Comparison of ENCODE assay signal across 10 mouse cellular contexts in genomic region chr9:109022866-109023685, GRCm38 (mm10). TPM values are rescaled to one million over a fixed set of nuclear protein-coding genes. Genes with fewer than 3 reads are reported as not detected.
DNase-seq lines count a peak whose midpoint lies in the region; ATAC-seq lines count a peak whose summit lies in the region.
"Had no signal": no experiment of that assay in that cellular context is flagged by ENCODE, and none has a peak within 500 bp of the region (broad histone marks: within the 10 kb centered on the region; RNA-seq: fewer than 3 reads in every experiment).

No protein-coding gene starts in this region.

- H3K36me3 ChIP-seq in liver, embryonic 15.5 days (replicated peaks) = no peaks in the 10 kb centered on the region
- 0 out of 2 replicates have a peak, but pooled peaks cover 2% of the 10 kb centered on the region for H3K36me3 ChIP-seq in forebrain, embryonic 16.5 days (ENCODE audit: control insufficient read depth, insufficient read depth)

- no peak overlapping the region for H3K9ac ChIP-seq in liver, embryonic 15.5 days
- H3K9ac ChIP-seq in forebrain, embryonic 16.5 days (replicated peaks; ENCODE audit: low read depth, low read length) = no peak overlapping the region
- H3K9ac ChIP-seq: hindbrain, embryonic 13.5 days; liver, embryonic 14.5 days had no signal

- WGBS in liver, embryonic 15.5 days (ENCODE audit: insufficient replicate concordance) = 57% methylated on average over 17 of the region's 17 CpGs
- WGBS in forebrain, embryonic 16.5 days = 85% methylated on average over 17 of the region's 17 CpGs

- 0 out of 2 replicates have a peak overlapping the region, but pooled peaks have one; percentile 3 for H3K27ac ChIP-seq in liver, embryonic 15.5 days (replicated peaks)
- H3K27ac ChIP-seq in forebrain, embryonic 16.5 days (ENCODE audit: low read length) = no peak overlapping the region
- H3K27ac ChIP-seq: hindbrain, embryonic 13.5 days; liver, embryonic 14.5 days had no signal

- H3K9me3 ChIP-seq in liver, embryonic 15.5 days (replicated peaks) = no peaks in the 10 kb centered on the region
- H3K9me3 ChIP-seq in forebrain, embryonic 16.5 days (ENCODE audit: control insufficient read depth, low read length) = no peaks in the 10 kb centered on the region
- H3K9me3 ChIP-seq: hindbrain, embryonic 13.5 days had no signal

- peak; percentile 57 for DNase-seq in adrenal gland, postnatal 10 days
- DNase-seq in adrenal gland, postnatal 25 days = no peak
- DNase-seq in liver = no peak
- peak; percentile 93 for DNase-seq in adipocyte (ENCODE audit: low spot score)
- DNase-seq in embryo, embryonic 10.5 days (ENCODE audit: low spot score) = no peak

- no peak overlapping the region for H3K4me2 ChIP-seq in liver, embryonic 15.5 days
- no peak overlapping the region for H3K4me2 ChIP-seq in forebrain, embryonic 16.5 days (ENCODE audit: low read length)
- H3K4me2 ChIP-seq: hindbrain, embryonic 13.5 days had no signal

- no peaks in the 10 kb centered on the region for H3K27me3 ChIP-seq in liver, embryonic 15.5 days
- H3K27me3 ChIP-seq in forebrain, embryonic 16.5 days (replicated peaks; ENCODE audit: control insufficient read depth, insufficient read depth, low read length) = no peaks in the 10 kb centered on the region
- H3K27me3 ChIP-seq: hindbrain, embryonic 13.5 days had no signal

- H3K4me1 ChIP-seq in liver, embryonic 15.5 days (replicated peaks) = peaks cover under 1% of the 10 kb centered on the region; the same call in 1 of the 2 replicates
- no peaks in the 10 kb centered on the region for H3K4me1 ChIP-seq in forebrain, embryonic 16.5 days (replicated peaks; ENCODE audit: control insufficient read depth, insufficient read depth, low read length)
- H3K4me1 ChIP-seq: hindbrain, embryonic 13.5 days had no signal

- no peak for ATAC-seq in liver, embryonic 15.5 days (ENCODE audit: insufficient read depth)
- peak; percentile 84 for ATAC-seq in megakaryocyte, adult 5-6 weeks (ENCODE audit: poor library complexity, severe bottlenecking)
- no peak for ATAC-seq in forebrain, embryonic 16.5 days

- H3K4me3 ChIP-seq in liver, embryonic 15.5 days (replicated peaks) = no peak overlapping the region
- H3K4me3 ChIP-seq in forebrain, embryonic 16.5 days (replicated peaks; ENCODE audit: low read length) = no peak overlapping the region
- H3K4me3 ChIP-seq: hindbrain, embryonic 13.5 days had no signal

RNA-seq across cellular contexts. Expression of gene Shisa5, which starts 15.3 kb away (rescaled TPM):
- total RNA-seq in adrenal gland, postnatal 10 days (2021) = 100 to 1,000 TPM; 107 to 113 TPM
- total RNA-seq in adrenal gland, postnatal 25 days (2021) = 119 TPM in 2 replicates
- polyA plus RNA-seq in liver, embryonic 15.5 days (2015; fragmentation: Nextera tagmentation; extraction: Ambion mirVana) = 23.1 and 23.6 TPM in 2 replicates
- 119 and 176 TPM in 2 replicates for total RNA-seq in megakaryocyte, adult 5-6 weeks (2015)
- 453 and 632 TPM in 2 replicates for total RNA-seq in megakaryocyte, adult 5-6 weeks (2017)
- 52.4 and 52.7 TPM in 2 replicates for polyA plus RNA-seq in forebrain, embryonic 16.5 days (2015; fragmentation: Nextera tagmentation; extraction: Ambion mirVana)

RNA-seq across cellular contexts. Expression of gene Pfkfb4, which starts 31.5 kb away (rescaled TPM):
- 1 to 10 TPM; 3.2 to 8.1 TPM for total RNA-seq in adrenal gland, postnatal 10 days (2021)
- 4.5 and 6.5 TPM in 2 replicates for total RNA-seq in adrenal gland, postnatal 25 days (2021)
- 3.9 and 4.5 TPM in 2 replicates for polyA plus RNA-seq in liver, embryonic 15.5 days (2015; fragmentation: Nextera tagmentation; extraction: Ambion mirVana)
- 19.3 and 22.4 TPM in 2 replicates for total RNA-seq in megakaryocyte, adult 5-6 weeks (2015)
- total RNA-seq in megakaryocyte, adult 5-6 weeks (2017) = 53.1 and 64.9 TPM in 2 replicates
- polyA plus RNA-seq in forebrain, embryonic 16.5 days (2015; fragmentation: Nextera tagmentation; extraction: Ambion mirVana) = 27.0 and 34.0 TPM in 2 replicates

RNA-seq across cellular contexts. Expression of gene Trex1, which starts 36.5 kb away (rescaled TPM):
- total RNA-seq in adrenal gland, postnatal 10 days (2021) = 10 to 100 TPM; 14.0 to 15.9 TPM
- total RNA-seq in adrenal gland, postnatal 25 days (2021) = 18.8 and 23.3 TPM in 2 replicates
- 8.6 and 9.8 TPM in 2 replicates for polyA plus RNA-seq in liver, embryonic 15.5 days (2015; fragmentation: Nextera tagmentation; extraction: Ambion mirVana)
- total RNA-seq in megakaryocyte, adult 5-6 weeks (2015) = 119 and 124 TPM in 2 replicates
- total RNA-seq in megakaryocyte, adult 5-6 weeks (2017) = 68.7 and 87.5 TPM in 2 replicates
- polyA plus RNA-seq in forebrain, embryonic 16.5 days (2015; fragmentation: Nextera tagmentation; extraction: Ambion mirVana) = 16.1 and 17.9 TPM in 2 replicates

RNA-seq across cellular contexts. Expression of gene Ucn2, which starts 37.3 kb away (rescaled TPM):
- total RNA-seq in adrenal gland, postnatal 10 days (2021) = under 1 TPM; 0.33 to 0.39 TPM
- total RNA-seq in adrenal gland, postnatal 25 days (2021) = 0.82 TPM in 1 of 2 replicates, not detected in the other
- polyA plus RNA-seq in liver, embryonic 15.5 days (2015; fragmentation: Nextera tagmentation; extraction: Ambion mirVana) = 0.07 TPM in 1 of 2 replicates, not detected in the other
- not detected in 2 replicates for total RNA-seq in megakaryocyte, adult 5-6 weeks (2015)
- not detected in 2 replicates for total RNA-seq in megakaryocyte, adult 5-6 weeks (2017)
- polyA plus RNA-seq in forebrain, embryonic 16.5 days (2015; fragmentation: Nextera tagmentation; extraction: Ambion mirVana) = not detected in 2 replicates
- polyA plus RNA-seq: hindbrain, embryonic 13.5 days had no signal

RNA-seq across cellular contexts. Expression of gene Atrip, which starts 50.8 kb away (rescaled TPM):
- total RNA-seq in adrenal gland, postnatal 10 days (2021) = 10 to 100 TPM; 13.8 to 14.2 TPM
- 18.1 and 20.5 TPM in 2 replicates for total RNA-seq in adrenal gland, postnatal 25 days (2021)
- 9.2 and 12.6 TPM in 2 replicates for polyA plus RNA-seq in liver, embryonic 15.5 days (2015; fragmentation: Nextera tagmentation; extraction: Ambion mirVana)
- 7.2 and 9.5 TPM in 2 replicates for total RNA-seq in megakaryocyte, adult 5-6 weeks (2015)
- total RNA-seq in megakaryocyte, adult 5-6 weeks (2017) = 9.7 and 10.2 TPM in 2 replicates
- polyA plus RNA-seq in forebrain, embryonic 16.5 days (2015; fragmentation: Nextera tagmentation; extraction: Ambion mirVana) = 36.0 and 38.3 TPM in 2 replicates

Comparison
In these comparisons a context has a peak if more than half of its experiments do, and no peak if none do; other contexts are left out.
1. DNase-seq: peak in adrenal gland, postnatal 10 days (single experiment) and adipocyte (single experiment); none in adrenal gland, postnatal 25 days (single experiment), liver (single experiment) and embryo, embryonic 10.5 days (single experiment).